Comparison of ENCODE assay signal across 17 mouse cellular contexts in the genomic region with DNA sequence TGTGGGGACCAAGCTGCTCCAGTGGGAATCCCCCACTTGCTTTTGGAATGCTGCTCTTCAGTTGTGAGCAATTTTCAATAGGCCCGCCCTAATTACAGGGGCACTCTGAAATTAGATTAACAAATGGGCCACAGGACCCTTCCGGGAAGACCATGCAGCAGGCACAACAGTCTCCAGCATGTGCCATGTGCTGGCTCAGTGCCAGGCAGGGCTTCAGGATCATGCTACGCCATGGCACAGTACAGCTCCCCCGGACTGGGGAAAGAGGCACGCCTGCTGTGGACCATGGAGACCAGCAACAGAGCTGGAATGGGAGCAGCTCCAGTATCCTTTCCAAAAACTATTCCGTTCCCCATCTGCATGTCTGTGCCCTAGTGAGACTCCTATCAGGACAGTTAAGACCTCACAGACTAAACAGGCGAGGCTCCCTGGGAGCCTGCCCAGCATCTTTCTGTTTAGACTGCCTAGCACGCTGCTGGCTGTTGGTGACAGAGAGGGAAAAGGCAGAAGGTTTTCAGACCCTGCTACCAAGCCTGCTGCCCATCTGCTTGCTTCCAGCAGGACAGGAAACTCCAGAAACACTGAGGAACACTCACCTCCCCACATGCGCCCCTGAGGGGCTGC.
DNase-seq lines count a peak whose midpoint lies in the region; ATAC-seq lines count a peak whose summit lies in the region.
"Had no signal": no experiment of that assay in that cellular context is flagged by ENCODE, and none has a peak within 500 bp of the region (broad histone marks: within the 10 kb centered on the region; RNA-seq: fewer than 3 reads in every experiment).

No protein-coding gene starts in this region.

- no peaks in the 10 kb centered on the region for H3K36me3 ChIP-seq in forebrain, embryonic 15.5 days
- H3K36me3 ChIP-seq: embryonic facial prominence, embryonic 13.5 days; heart, embryonic 13.5 days; limb, embryonic 15.5 days; neural tube, embryonic 15.5 days had no signal

- H3K27me3 ChIP-seq in forebrain, embryonic 15.5 days: no peaks in the 10 kb centered on the region
- H3K27me3 ChIP-seq: embryonic facial prominence, embryonic 13.5 days; limb, embryonic 15.5 days; neural tube, embryonic 15.5 days had no signal

- H3K4me3 ChIP-seq in forebrain, embryonic 15.5 days: no peak overlapping the region
- H3K4me3 ChIP-seq: embryonic facial prominence, embryonic 13.5 days; heart, embryonic 13.5 days; limb, embryonic 15.5 days; neural tube, embryonic 15.5 days had no signal

- 30% methylated on average over 9 of the region's 9 CpGs for WGBS in forebrain, embryonic 15.5 days

- no peaks in the 10 kb centered on the region for H3K9me3 ChIP-seq in forebrain, embryonic 15.5 days
- H3K9me3 ChIP-seq: embryonic facial prominence, embryonic 13.5 days; heart, embryonic 13.5 days; limb, embryonic 15.5 days; neural tube, embryonic 15.5 days had no signal

- peaks cover 26% of the 10 kb centered on the region for H3K4me1 ChIP-seq in forebrain, embryonic 15.5 days
- H3K4me1 ChIP-seq: embryonic facial prominence, embryonic 13.5 days; heart, embryonic 13.5 days; limb, embryonic 15.5 days had no signal

- intact Hi-C loops in heart, postnatal 25 days (cut with DNase I): no loop called here

- H3K27ac ChIP-seq in forebrain, embryonic 15.5 days (replicated peaks): no peak overlapping the region
- H3K27ac ChIP-seq: embryonic facial prominence, embryonic 13.5 days; heart, embryonic 13.5 days; limb, embryonic 15.5 days; macrophage; neural tube, embryonic 15.5 days had no signal

- H3K9ac ChIP-seq in forebrain, embryonic 15.5 days (replicated peaks): no peak overlapping the region
- H3K9ac ChIP-seq: embryonic facial prominence, embryonic 13.5 days; heart, embryonic 13.5 days; limb, embryonic 15.5 days; neural tube, embryonic 15.5 days had no signal

- peak; percentile 73 for DNase-seq in heart, adult 11 months
- DNase-seq in heart, postnatal 25 days (ENCODE audit: low spot score): no peak
- DNase-seq in lung, postnatal 10 days: peak; percentile 45
- DNase-seq in lung, postnatal 36 days: no peak
- DNase-seq in NIH3T3 (ENCODE audit: low read depth): peak; percentile 2
- no peak for DNase-seq in kidney, postnatal 36 days
- no peak for DNase-seq in spleen, postnatal 36 days (ENCODE audit: low spot score in 2 of 2)
- DNase-seq: adrenal gland, postnatal 25 days; B cell, adult 2 months; gastrocnemius, postnatal 36 days; kidney, adult 18-20 months had no signal

- no peak overlapping the region for H3K4me2 ChIP-seq in forebrain, embryonic 15.5 days (replicated peaks)
- H3K4me2 ChIP-seq: embryonic facial prominence, embryonic 13.5 days; heart, embryonic 13.5 days; limb, embryonic 15.5 days; neural tube, embryonic 15.5 days had no signal

- ATAC-seq in forebrain, embryonic 15.5 days (replicated peaks): peak; percentile 83

Comparison
In these comparisons a context has a peak if more than half of its experiments do, and no peak if none do; other contexts are left out.
1. DNase-seq: peak in heart, adult 11 months (single experiment), lung, postnatal 10 days (single experiment) and NIH3T3 (single experiment); none in heart, postnatal 25 days (single experiment), lung, postnatal 36 days (single experiment), kidney, postnatal 36 days (0 of 2) and spleen, postnatal 36 days (0 of 2).